22 mouse cellular contexts compared by ENCODE assay signal in genomic region chr2:118642942-118643341, GRCm38 (mm10). TPM values are rescaled to one million over a fixed set of nuclear protein-coding genes. Genes with fewer than 3 reads are reported as not detected.
DNase-seq lines count a peak whose midpoint lies in the region; ATAC-seq lines count a peak whose summit lies in the region.
"Had no signal": no experiment of that assay in that cellular context is flagged by ENCODE, and none has a peak within 500 bp of the region (broad histone marks: within the 10 kb centered on the region; RNA-seq: fewer than 3 reads in every experiment).

No protein-coding gene starts in this region.

- no peak overlapping the region for H3K9ac ChIP-seq in liver, embryonic 13.5 days
- H3K9ac ChIP-seq in liver, embryonic 11.5 days (ENCODE audit: low read depth, low read length) = no peak overlapping the region
- H3K9ac ChIP-seq in forebrain, embryonic 12.5 days = no peak overlapping the region
- H3K9ac ChIP-seq: hindbrain, embryonic 13.5 days had no signal

- H3K9me3 ChIP-seq in liver, embryonic 13.5 days (replicated peaks) = no peaks in the 10 kb centered on the region
- H3K9me3 ChIP-seq in liver, embryonic 11.5 days (ENCODE audit: control insufficient read depth, low read length) = no peaks in the 10 kb centered on the region
- H3K9me3 ChIP-seq in forebrain, embryonic 12.5 days = peaks cover 4% of the 10 kb centered on the region; the same call in 1 of the 2 replicates
- H3K9me3 ChIP-seq: heart, embryonic 10.5 days; hindbrain, embryonic 13.5 days had no signal

- WGBS in liver, embryonic 13.5 days (ENCODE audit: insufficient replicate concordance) = 41% methylated on average over 3 of the region's 3 CpGs
- WGBS in liver, embryonic 11.5 days = 73% methylated on average over 3 of the region's 3 CpGs
- 63% methylated on average over 3 of the region's 3 CpGs for WGBS in forebrain, embryonic 12.5 days

- no peak for ATAC-seq in liver, embryonic 13.5 days (ENCODE audit: low read depth)
- ATAC-seq in liver, embryonic 11.5 days (replicated peaks; ENCODE audit: low FRiP score) = no peak
- no peak for ATAC-seq in forebrain, embryonic 12.5 days (ENCODE audit: low FRiP score)
- ATAC-seq: forebrain, embryonic 14.5 days; hindbrain, postnatal 0 days had no signal

- DNase-seq in liver, embryonic 13.5 days = no peak
- DNase-seq in liver, embryonic 11.5 days (ENCODE audit: low spot score) = no peak
- DNase-seq in thymus, postnatal 25 days = peak; percentile 24
- DNase-seq in thymus, adult 18-20 months = no peak
- peak; percentile 55 for DNase-seq in T-cell, adult 2 months (ENCODE audit: low spot score)
- DNase-seq in naive thymus-derived CD4-positive, alpha-beta T cell, adult 2 months (ENCODE audit: low read depth) = peak; percentile 78
- DNase-seq in adrenal gland, adult 18-20 months (ENCODE audit: low spot score in 2 of 2) = no peak
- DNase-seq: adrenal gland, adult 2 months; adrenal gland, postnatal 25 days; cerebellum, adult 18-20 months; cerebellum, postnatal 10 days; gastrocnemius, adult 2 months; gastrocnemius, postnatal 25 days; heart, adult 11 months; heart, postnatal 14 days had no signal

- peaks cover 87% of the 10 kb centered on the region for H3K36me3 ChIP-seq in liver, embryonic 13.5 days
- peaks cover 43% of the 10 kb centered on the region for H3K36me3 ChIP-seq in liver, embryonic 11.5 days (ENCODE audit: control insufficient read depth, insufficient read depth, low read length)
- H3K36me3 ChIP-seq in forebrain, embryonic 12.5 days (replicated peaks) = peaks cover 72% of the 10 kb centered on the region
- H3K36me3 ChIP-seq: hindbrain, embryonic 13.5 days had no signal

- H3K4me2 ChIP-seq in liver, embryonic 13.5 days = no peak overlapping the region
- no peak overlapping the region for H3K4me2 ChIP-seq in liver, embryonic 11.5 days
- no peak overlapping the region for H3K4me2 ChIP-seq in forebrain, embryonic 12.5 days
- H3K4me2 ChIP-seq: hindbrain, embryonic 13.5 days had no signal

- no peaks in the 10 kb centered on the region for H3K4me1 ChIP-seq in liver, embryonic 13.5 days (replicated peaks)
- no peaks in the 10 kb centered on the region for H3K4me1 ChIP-seq in liver, embryonic 11.5 days (replicated peaks; ENCODE audit: control insufficient read depth, insufficient read depth, low read length)
- H3K4me1 ChIP-seq in forebrain, embryonic 12.5 days = no peaks in the 10 kb centered on the region
- H3K4me1 ChIP-seq: embryonic facial prominence, embryonic 10.5 days; hindbrain, embryonic 13.5 days had no signal

- H3K27me3 ChIP-seq in liver, embryonic 13.5 days = no peaks in the 10 kb centered on the region
- no peaks in the 10 kb centered on the region for H3K27me3 ChIP-seq in liver, embryonic 11.5 days (replicated peaks; ENCODE audit: control insufficient read depth, insufficient read depth, low read length)
- no peaks in the 10 kb centered on the region for H3K27me3 ChIP-seq in forebrain, embryonic 12.5 days
- H3K27me3 ChIP-seq: hindbrain, embryonic 13.5 days had no signal

- H3K4me3 ChIP-seq in liver, embryonic 13.5 days (replicated peaks) = no peak overlapping the region
- no peak overlapping the region for H3K4me3 ChIP-seq in liver, embryonic 11.5 days (ENCODE audit: low read depth, low read length)
- no peak overlapping the region for H3K4me3 ChIP-seq in forebrain, embryonic 12.5 days (replicated peaks)
- H3K4me3 ChIP-seq: embryonic facial prominence, embryonic 10.5 days; gastrocnemius, adult 2 months; heart, embryonic 10.5 days; hindbrain, embryonic 13.5 days had no signal

- H3K27ac ChIP-seq in liver, embryonic 13.5 days = 0 out of 2 replicates have a peak overlapping the region, but pooled peaks have one; percentile 10
- no peak overlapping the region for H3K27ac ChIP-seq in liver, embryonic 11.5 days (ENCODE audit: low read depth, low read length)
- H3K27ac ChIP-seq in forebrain, embryonic 12.5 days = no peak overlapping the region
- H3K27ac ChIP-seq: embryonic facial prominence, embryonic 10.5 days; gastrocnemius, adult 2 months; heart, embryonic 10.5 days; hindbrain, embryonic 13.5 days; hindbrain, postnatal 0 days had no signal

RNA-seq across cellular contexts. Expression of gene Pak6, which starts 20.2 kb away (rescaled TPM):
- polyA plus RNA-seq in liver, embryonic 13.5 days (2015; fragmentation: Nextera tagmentation; extraction: Ambion mirVana) = 0.65 and 1.0 TPM in 2 replicates
- 2.2 and 2.8 TPM in 2 replicates for polyA plus RNA-seq in liver, embryonic 11.5 days (2014; fragmentation: Nextera tagmentation; extraction: Ambion mirVana)
- 10 to 100 TPM; 11.5 to 19.4 TPM for total RNA-seq in adrenal gland, adult 18-20 months (2021)
- 4.4 and 6.5 TPM in 2 replicates for polyA plus RNA-seq in forebrain, embryonic 12.5 days (2016; fragmentation: Nextera tagmentation; extraction: Ambion mirVana)
- total RNA-seq: gastrocnemius, adult 2 months; hematopoietic stem cell, adult 5-6 weeks had no signal

RNA-seq across cellular contexts. Expression of gene Bub1b, which starts 44.9 kb away (rescaled TPM):
- polyA plus RNA-seq in liver, embryonic 13.5 days (2015; fragmentation: Nextera tagmentation; extraction: Ambion mirVana) = 47.8 and 58.8 TPM in 2 replicates
- polyA plus RNA-seq in liver, embryonic 11.5 days (2014; fragmentation: Nextera tagmentation; extraction: Ambion mirVana) = 97.7 and 112 TPM in 2 replicates
- 1 to 10 TPM; 1.3 to 2.5 TPM for total RNA-seq in adrenal gland, adult 18-20 months (2021)
- polyA plus RNA-seq in forebrain, embryonic 12.5 days (2016; fragmentation: Nextera tagmentation; extraction: Ambion mirVana) = 112 and 126 TPM in 2 replicates

Comparison
In these comparisons a context has a peak if more than half of its experiments do, and no peak if none do; other contexts are left out.
1. DNase-seq: peak in thymus, postnatal 25 days (single experiment), T-cell, adult 2 months (single experiment) and naive thymus-derived CD4-positive, alpha-beta T cell, adult 2 months (single experiment); none in liver, embryonic 13.5 days (single experiment), liver, embryonic 11.5 days (single experiment), thymus, adult 18-20 months (0 of 2) and adrenal gland, adult 18-20 months (0 of 2).